Mouse (Mus musculus) lung, postnatal 10 days (tissue): ENCODE results near the gene Gcc1.

Experiments used
- DNase-seq: peaks from one replicate; pipeline ENCODE4 v3.0.0; 2021

Gene Gcc1

GRCm38 (mm10) chr6:28421469-28422000 is 6.7 kb downstream of the Gcc1 start:
- DNase-seq: peak; percentile 98

GRCm38 (mm10) chr6:28420865-28421264 is 7.3 kb downstream of the Gcc1 start:
- no peak for DNase-seq

GRCm38 (mm10) chr6:28420361-28420760 is 7.8 kb downstream of the Gcc1 start:
- no peak for DNase-seq

- no peak for DNase-seq
These were observed 8.5 kb downstream of the Gcc1 start for GRCm38 (mm10) chr6:28419673-28420072.

GRCm38 (mm10) chr6:28418449-28418848 is 9.7 kb downstream of the Gcc1 start:
- peak; percentile 83 for DNase-seq

GRCm38 (mm10) chr6:28416981-28417380 is 11.2 kb downstream of the Gcc1 start:
- DNase-seq: no peak

- DNase-seq: no peak
These were observed 17.0 kb downstream of the Gcc1 start for GRCm38 (mm10) chr6:28411236-28411635.

GRCm38 (mm10) chr6:28410053-28410452 is 18.1 kb downstream of the Gcc1 start:
- peak; percentile 54 for DNase-seq

GRCm38 (mm10) chr6:28399791-28400190 is 28.4 kb downstream of the Gcc1 start:
- DNase-seq: no peak

GRCm38 (mm10) chr6:28398726-28399125 is 29.5 kb downstream of the Gcc1 start:
- no peak for DNase-seq

- DNase-seq: no peak
These were observed 30.4 kb downstream of the Gcc1 start, which contains the start of gene Zfp800 for GRCm38 (mm10) chr6:28397681-28398203. TSS of gene Zfp800 (minus strand) at chr6:28398005.

GRCm38 (mm10) chr6:28396853-28397457 is 31.2 kb downstream of the Gcc1 start:
- DNase-seq: no peak

GRCm38 (mm10) chr6:28396051-28396852 is 31.9 kb downstream of the Gcc1 start:
- no peak for DNase-seq

- no peak for DNase-seq
These were observed 39.2 kb downstream of the Gcc1 start for GRCm38 (mm10) chr6:28389038-28389437.

- no peak for DNase-seq
These were observed 43.0 kb downstream of the Gcc1 start for GRCm38 (mm10) chr6:28385169-28385568.

- DNase-seq: no peak
These were observed 46.2 kb downstream of the Gcc1 start for GRCm38 (mm10) chr6:28381983-28382382.

- no peak for DNase-seq
These were observed 58.1 kb downstream of the Gcc1 start for GRCm38 (mm10) chr6:28369966-28370683.

- no peak for DNase-seq
These were observed 60.6 kb downstream of the Gcc1 start for GRCm38 (mm10) chr6:28367575-28367974.
